Mouse (Mus musculus): Measurements from ENCODE around the gene Tspo.

The Tspo gene

GRCm38 (mm10) chr15:83563327-83563856 is at the start of gene Tspo, which contains the start of gene Mcat:
Gene Tspo (plus strand): TSS chr15:83563592.
Gene Mcat (minus strand): TSS chr15:83563787.
- no peak for DNase-seq (ENCODE audit: low read depth)

- DNase-seq (ENCODE audit: low read depth): no peak
These were observed 48.4 kb upstream of the Tspo start for GRCm38 (mm10) chr15:83515018-83515417.

DNA sequence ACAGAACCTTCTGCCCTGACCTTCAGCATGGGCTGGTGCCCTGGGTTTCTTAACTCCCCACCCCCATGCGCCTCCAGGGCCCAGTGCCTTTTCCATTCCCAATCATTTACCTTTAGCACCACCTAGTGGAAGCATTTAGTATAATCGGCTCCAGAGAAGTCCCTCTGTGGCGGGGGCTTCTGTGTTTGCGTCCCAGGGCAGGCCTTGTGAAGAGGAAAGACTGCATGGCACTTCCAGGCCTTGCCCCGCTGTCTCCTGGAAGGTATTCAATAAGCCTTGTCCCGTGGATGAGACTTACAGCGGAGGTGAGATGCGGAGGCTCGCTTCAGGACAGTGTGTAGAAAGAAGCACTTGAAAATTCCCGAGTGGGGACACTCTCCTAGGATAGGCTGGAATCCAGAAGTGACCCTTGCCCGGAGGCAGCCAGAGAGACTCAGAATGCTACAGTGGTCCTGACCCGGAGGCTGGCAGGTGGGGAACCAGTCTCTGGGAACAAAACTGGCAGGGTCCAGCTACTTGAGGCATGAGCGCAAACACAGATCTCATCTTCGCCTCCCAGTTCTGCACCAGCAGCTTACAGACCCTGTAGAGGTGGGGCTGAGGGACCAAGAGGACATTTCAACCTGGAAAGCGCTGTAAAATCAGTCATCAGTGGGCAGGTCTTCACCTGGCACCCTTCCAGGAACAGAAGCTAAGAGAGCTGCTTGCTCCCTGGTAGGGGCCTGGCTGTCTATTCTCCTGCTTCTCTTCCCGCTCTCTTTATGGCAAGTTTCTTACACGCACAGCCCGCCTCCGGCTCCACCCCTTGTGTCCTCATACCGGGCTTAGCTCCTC is 45.0 kb upstream of the Tspo start:
- peak; percentile 61 for DNase-seq (ENCODE audit: low read depth)

DNA sequence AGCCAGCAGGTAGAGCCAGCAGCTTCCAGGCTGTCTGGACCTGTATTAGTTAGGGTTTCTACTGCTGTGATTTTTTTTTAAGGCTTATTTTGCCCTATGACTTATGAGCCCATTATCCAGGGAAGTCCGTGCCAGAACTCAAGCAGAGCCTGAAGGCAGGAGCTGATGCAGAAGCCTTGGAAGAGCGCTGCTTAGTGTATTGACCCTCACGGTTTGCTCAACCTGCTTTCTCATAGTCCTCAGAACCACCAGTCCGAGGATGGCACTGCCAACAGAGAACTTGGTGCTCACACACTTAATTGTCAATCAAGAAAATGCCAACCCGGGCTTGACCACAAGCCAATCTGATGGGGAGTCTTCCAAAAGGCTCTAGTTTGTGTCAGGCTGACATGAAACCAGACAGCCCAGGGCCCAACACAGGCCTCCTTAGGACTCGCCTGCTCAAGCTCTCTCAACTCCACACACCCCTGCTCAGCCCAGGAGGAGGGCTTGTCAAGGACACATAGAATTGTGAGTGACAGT is 42.5 kb upstream of the Tspo start:
- DNase-seq (ENCODE audit: low read depth): no peak

GRCm38 (mm10) chr15:83523196-83523595 is 40.2 kb upstream of the Tspo start:
- DNase-seq (ENCODE audit: low read depth): no peak

- no peak for DNase-seq (ENCODE audit: low read depth)
These were observed 39.6 kb upstream of the Tspo start for GRCm38 (mm10) chr15:83523638-83524332.

GRCm38 (mm10) chr15:83524333-83524729 is 39.1 kb upstream of the Tspo start:
- no peak for DNase-seq (ENCODE audit: low read depth)

- no peak for DNase-seq (ENCODE audit: low read depth)
These were observed 36.8 kb upstream of the Tspo start, which contains the start of gene Bik for GRCm38 (mm10) chr15:83526424-83527091. Gene Bik (plus strand): TSS chr15:83526862.

DNA sequence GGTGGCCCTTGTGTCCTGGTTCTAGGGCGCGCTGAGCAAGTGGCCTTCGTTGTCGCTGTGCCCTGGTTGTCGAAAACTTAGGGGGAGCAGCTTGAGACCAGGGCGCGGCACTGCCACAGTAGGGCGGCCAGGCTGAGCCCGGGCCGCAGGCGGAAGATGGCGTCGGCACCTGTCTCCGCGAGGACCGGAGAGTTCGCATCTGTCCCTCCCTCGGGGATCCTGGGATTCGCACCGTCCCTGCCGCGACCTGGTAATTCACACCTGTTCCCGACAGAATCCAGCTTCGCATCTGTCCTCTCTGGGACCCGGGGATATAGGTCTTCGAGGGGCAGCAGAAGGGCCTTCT is 36.3 kb upstream of the Tspo start:
- no peak for DNase-seq (ENCODE audit: low read depth)

DNA sequence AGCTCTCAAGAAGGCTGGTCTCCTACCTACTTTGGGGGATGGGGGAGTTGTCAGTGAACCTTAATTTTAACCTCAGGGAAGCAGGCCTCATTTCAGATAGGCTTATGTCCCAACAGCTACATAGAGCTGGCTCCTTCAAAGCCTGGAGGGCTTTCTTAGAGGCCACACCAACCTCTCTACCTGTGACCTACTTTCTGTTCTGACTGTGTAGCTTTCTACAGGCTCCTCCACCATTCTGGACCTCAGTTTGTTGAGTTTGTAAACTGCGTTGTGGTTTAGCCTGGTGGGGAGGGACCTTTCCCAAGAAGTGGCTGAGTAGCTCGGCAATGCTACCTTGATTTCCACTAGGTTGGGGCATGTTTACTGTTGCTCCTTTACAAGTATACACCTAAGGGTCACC is 35.6 kb upstream of the Tspo start:
- no peak for DNase-seq (ENCODE audit: low read depth)

- no peak for DNase-seq (ENCODE audit: low read depth)
These were observed 34.5 kb upstream of the Tspo start for GRCm38 (mm10) chr15:83528892-83529291.

- DNase-seq (ENCODE audit: low read depth): no peak
These were observed 33.6 kb upstream of the Tspo start for GRCm38 (mm10) chr15:83529765-83530164.

DNA sequence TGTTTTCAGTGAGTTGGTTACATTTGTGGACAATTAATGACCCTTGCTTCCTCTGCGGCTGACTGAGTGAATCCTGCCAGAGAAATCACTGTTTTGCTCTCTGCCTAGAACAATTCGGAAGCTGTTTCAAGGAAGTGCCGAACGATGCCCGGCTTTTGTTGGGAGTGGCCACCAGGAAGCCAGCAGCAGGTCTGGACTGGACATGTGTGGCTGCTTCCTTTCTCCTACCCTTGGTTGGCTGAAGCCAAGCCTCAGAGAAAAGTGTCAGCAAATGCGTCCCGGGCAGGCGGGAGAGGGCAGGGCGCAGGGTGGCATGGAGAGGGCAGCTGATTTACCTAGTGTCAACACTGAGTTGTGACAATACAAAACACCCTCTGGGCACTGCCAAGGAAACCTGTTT is 33.2 kb upstream of the Tspo start:
- no peak for DNase-seq (ENCODE audit: low read depth)

DNA sequence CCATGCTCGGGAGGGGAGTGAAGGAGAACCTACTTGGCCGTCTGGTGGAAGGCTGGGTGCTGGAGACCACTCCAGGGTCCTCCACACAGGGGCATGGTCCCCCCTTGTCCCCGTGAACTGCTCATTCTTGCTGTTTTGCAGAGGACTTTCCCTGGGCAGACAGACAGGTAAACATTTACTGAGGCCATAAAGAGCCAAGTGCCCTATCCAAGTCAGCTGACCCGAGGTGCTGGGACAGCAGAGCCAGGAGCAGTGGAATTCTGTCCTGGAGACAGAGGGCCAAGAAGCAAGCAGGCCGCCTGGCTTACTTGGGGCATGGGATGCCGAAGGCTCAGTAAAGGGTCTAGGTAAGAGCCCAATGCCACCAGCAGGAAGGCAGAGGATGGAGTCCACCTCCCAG is 32.7 kb upstream of the Tspo start:
- DNase-seq (ENCODE audit: low read depth): no peak

DNA sequence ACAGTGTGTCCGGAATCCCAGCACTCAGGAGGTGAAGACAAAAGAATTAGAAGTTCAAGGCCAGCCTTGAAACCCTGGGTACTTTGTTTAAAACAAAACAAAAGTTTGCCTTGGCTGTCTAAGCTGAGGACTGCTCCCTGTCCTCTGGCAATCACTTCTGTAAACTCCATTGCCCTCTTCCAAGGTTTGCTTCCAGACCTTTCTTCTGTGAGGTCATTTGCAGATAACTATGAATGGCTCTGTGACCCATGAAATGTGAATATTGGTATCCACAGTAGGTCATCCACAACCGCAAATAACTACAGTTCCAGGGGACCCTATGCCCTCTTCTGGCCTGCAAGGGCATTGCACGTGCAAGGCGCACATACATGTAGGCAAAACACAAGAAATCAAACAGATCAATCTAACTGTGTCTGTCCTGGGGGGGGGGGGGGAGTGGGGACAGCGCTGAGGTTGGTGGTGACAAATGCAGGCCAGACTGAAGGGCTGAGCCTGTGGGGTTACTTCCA is 31.4 kb upstream of the Tspo start:
- no peak for DNase-seq (ENCODE audit: low read depth)

DNA sequence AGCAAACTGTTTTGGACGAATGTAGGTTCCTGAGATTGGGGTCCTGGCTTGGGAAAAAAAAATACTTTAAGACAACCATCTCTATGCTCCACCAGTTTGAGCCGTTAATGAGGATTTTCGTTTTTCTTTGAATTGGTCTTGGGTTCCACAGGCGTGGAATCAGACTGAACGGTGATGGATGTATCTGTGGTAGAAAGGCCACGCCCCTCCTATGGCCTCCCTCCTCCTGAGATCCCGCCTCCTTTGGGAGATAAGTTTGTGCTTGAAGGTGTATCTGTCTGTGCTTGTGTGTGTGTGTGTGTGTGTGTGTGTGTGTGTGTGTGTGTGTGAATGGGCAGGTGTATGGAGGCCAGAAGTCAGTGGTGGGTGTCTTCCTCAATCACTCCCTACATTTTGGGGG is 30.8 kb upstream of the Tspo start:
- DNase-seq (ENCODE audit: low read depth): no peak

DNA sequence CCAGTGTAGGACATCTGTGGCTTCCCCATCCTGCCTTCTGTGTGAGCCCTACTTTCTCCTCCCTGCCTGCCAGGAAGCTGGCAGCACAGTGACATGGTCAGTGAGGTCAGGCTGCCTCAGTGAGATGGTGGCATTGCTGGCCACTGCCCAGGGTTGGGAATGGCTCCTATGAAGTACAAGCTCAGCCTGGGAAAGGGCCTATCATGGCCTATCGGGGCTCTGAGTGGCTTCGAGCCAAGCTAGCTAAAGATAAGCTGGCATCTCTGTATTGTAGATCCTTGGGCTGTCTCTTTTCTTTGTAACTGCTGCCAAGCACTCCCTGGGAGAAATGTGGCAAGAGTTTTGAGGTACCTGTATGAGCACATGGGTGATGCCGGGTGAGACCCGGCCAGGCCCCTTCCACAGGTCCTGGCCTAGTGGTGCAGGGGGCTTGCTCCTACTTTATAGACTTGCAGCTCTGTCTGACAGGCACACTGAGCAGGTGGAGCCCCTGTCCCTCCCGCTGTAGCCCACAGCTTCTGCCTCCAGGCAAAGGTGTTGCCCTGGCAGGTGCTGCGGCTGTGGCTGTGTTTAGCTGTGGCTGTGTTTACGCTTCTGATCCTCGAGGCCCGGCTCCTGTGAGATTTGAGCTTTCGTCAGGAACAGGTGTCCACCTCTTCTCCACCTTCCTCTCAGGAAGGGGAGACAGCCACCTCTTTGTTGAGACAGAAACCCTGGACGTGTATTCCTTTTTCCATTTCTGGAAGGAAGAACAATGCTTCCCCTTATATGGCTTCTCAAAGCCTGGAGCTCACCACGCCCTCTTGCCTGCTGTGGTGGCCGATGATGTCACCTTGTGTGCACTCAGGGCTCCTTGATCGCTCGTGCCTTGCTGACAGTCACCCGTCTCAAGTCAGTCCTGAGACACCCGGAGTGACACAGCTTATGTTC is 28.2 kb upstream of the Tspo start:
- no peak for DNase-seq (ENCODE audit: low read depth)

- no peak for DNase-seq (ENCODE audit: low read depth)
These were observed 27.5 kb upstream of the Tspo start for GRCm38 (mm10) chr15:83535890-83536231.

DNA sequence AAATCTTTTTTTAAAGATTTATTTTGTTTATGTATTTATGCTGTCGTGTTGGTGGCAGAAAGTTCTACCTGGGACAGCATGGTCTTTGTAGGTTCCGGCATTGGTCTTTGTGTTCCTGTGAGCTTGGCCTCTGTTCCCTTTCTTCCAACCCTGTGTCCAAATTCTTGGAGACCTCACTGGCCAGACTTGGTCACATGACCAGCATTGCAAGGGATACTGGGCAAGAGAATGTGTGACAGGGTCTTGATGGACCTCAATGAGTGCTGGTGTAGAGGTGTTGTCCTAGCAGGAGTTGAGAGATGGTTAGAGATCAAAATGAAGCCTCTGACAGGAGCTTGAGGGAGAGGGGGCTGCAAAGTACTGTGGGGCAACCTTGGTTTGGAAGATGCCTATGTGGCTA is 24.5 kb upstream of the Tspo start:
- DNase-seq (ENCODE audit: low read depth): no peak

DNA sequence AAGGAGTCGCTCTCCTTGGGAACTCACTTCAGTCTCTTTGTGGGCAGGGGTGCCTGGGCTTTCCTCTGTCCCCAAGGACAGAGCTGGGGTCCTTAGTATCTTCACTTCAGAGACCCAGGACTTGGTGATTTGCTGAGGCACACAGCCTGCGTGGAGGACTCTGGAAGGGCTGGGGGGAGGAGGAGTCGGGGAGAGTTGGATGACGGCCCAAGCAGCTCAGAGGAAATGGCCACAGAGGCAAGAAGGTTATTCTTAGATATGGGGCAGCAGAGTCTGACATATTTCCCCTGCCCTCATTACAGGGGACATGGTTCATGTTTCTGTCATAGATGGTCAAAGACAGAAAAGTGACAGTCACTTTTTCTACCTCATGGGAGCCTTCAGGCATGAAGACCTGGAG is 23.5 kb upstream of the Tspo start:
- no peak for DNase-seq (ENCODE audit: low read depth)

DNA sequence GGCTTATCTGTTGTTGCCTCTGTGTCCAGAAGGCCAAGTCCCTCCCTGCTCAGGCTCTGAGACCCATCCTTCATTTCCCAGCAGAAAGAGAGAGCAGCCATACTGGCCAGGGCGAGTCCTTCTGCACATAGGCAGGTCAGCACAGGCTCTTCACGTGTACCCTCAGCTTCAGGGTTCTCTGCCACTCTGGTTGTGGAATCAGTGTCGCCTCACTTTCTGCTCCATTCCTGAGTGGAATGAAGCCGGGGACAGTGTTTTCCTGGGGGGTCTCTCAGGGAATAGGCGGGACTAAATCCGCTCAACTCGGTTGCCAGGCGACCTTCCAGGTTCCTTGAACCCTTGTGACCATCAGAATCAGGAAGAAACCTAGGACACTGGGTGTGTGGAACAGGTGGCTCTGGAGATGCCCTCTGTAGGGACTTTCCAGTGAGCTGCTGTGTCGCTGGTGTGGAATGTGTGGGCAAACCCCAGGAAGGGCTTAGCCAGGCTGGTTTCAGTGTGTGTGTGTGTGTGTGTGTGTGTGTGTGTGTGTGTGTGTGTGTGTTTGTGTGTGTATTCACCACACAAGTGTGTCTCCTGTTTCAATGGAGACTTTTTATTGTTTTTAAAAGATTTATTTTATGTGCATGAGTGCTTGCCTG is 21.6 kb upstream of the Tspo start:
- no peak for DNase-seq (ENCODE audit: low read depth)

Data from c-Kit-positive CD71-positive TER-119-negative erythroid progenitor cells, embryonic 14.5 days (primary cell).